Mouse (Mus musculus) layer of hippocampus, adult 8-10 months (tissue): ENCODE measurements around the gene Fgg. TPM values are rescaled to one million over a fixed set of nuclear protein-coding genes. Genes with fewer than 3 reads are reported as not detected.
A peak's percentile ranks its signal among the peaks of the same experiment; 100 is the strongest.

Experiments
- DNase-seq, 2 experiments: peaks; one replicate each; pipeline ENCODE4 v3.0.0; 2022; ENCODE audit warnings: low spot score in 2 of 2
- total RNA-seq, 4 experiments: library from RNA; stranded (reverse); gene quantifications; 2 replicates each; pipeline ENCODE4 v1.2.4; 2022

The Fgg gene
- total RNA-seq, 4 experiments from 2014 or later, result not detected

GRCm38 (mm10) chr3:83025475-83026301, 18.2 kb downstream of the Fgg start, which contains the start of gene Fga:
TSS of gene Fga (plus strand) at chr3:83026076.
- no peak for DNase-seq

GRCm38 (mm10) chr3:83027546-83028251, 20.2 kb downstream of the Fgg start:
- no peak for DNase-seq

- no peak for DNase-seq
These were observed 22.8 kb downstream of the Fgg start for GRCm38 (mm10) chr3:83030331-83030730.

DNA sequence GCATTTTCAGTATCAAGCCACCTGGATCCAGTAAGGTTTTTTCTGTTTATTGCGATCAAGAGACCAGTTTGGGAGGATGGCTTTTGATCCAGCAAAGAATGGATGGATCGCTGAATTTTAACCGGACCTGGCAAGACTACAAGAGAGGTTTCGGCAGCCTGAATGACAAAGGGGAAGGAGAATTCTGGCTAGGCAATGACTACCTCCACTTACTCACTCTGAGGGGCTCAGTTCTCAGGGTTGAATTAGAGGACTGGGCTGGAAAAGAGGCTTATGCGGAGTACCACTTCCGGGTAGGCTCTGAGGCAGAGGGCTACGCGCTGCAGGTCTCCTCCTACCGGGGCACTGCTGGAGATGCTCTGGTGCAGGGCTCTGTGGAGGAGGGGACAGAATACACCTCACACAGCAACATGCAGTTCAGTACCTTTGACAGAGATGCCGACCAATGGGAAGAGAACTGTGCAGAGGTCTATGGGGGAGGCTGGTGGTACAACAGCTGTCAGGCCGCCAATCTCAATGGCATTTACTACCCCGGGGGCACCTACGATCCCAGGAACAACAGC, 25.3 kb downstream of the Fgg start:
- no peak for DNase-seq

- DNase-seq, result no peak
These were observed 26.3 kb downstream of the Fgg start for GRCm38 (mm10) chr3:83033801-83034200.

GRCm38 (mm10) chr3:83038865-83039264, 31.3 kb downstream of the Fgg start:
- DNase-seq, result no peak

DNA sequence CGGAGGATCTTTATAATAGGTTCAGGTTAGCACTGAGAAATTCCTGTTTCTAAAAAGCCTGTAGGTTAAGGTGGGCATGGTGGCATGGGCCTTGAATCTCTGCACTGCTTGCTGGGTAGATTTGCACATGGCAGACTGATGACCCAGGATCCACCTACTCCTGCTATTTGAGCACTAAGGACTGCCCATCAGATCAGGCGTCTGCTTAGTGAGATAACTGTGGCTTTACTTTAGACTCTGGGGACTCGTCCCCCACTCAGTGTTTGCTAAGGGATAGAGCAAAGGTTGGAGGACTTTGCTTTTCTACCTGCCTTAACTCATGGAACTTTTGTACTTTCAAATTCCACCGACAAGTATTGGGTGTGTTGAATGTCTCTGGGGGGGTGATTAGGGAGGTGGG, 32.1 kb downstream of the Fgg start:
- no peak for DNase-seq

DNA sequence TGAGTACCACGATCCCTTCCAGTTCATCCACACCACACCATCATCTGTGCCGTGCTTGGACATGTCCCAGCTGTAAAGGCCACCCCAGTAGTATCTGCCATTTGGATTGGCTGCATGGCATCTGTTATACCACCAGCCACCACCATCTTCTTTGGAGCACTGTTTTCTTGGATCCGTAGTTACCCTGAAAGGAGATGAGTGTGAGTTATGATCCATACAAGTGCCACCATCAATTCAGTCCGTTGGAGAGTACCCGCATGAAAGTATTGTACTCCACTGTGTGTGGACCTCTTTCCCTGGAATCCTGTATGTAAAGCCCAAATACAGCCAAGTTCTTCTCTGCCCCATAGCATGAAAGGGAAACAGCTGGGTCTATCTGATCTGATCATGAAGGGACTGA, 34.9 kb downstream of the Fgg start:
- DNase-seq, result no peak

- DNase-seq, result no peak
These were observed 39.1 kb downstream of the Fgg start for GRCm38 (mm10) chr3:83046649-83047048.

DNA sequence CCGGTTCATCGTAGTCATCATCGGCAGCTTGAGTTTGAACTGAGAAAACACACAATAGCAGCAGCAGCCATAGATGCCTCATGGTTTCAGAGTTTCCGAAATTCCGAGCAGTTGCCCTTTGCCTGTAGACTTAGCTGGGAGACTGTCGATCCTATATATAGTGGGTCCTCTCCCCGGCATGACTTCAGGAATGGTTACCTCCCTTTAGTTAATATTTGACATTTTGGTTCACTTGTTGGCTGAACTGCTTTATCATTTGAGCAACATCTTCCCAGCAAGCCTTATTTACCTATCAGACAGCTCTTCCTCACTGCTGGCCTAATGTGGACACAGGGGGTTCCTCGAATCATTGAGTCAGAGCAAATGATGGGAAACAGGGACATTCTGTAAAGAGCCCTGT, 42.2 kb downstream of the Fgg start, which contains the start of gene Fgb:
Gene Fgb (minus strand): TSS at position 184 of the 400 bp plus-strand sequence.
- no peak for DNase-seq

DNA sequence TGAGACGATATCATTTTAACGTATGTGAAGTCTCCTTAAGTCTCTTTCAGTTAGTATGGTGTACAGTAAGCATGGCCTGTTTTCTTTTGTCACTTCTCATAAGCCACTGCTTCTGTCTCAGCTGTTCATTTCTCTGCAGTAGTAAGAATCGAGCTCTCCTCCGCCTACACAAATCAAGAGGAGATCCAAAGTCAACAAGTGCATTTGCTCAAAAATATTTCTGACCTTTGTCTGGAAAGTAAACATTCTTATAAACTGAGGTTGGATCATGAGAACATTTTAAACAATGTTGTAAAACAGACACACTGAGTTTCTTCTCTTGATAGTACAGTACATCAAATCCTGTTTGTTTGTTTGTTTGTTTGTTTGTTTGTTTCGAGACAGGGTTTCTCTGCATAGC, 43.1 kb downstream of the Fgg start:
- no peak for DNase-seq

- no peak for DNase-seq
These were observed 44.6 kb downstream of the Fgg start for GRCm38 (mm10) chr3:83052102-83052501.

- DNase-seq, result no peak
These were observed 45.6 kb downstream of the Fgg start for GRCm38 (mm10) chr3:83053126-83053525.

- peak in 1 of 2 experiments; percentile 31 for DNase-seq
These were observed 46.2 kb downstream of the Fgg start for GRCm38 (mm10) chr3:83053758-83054157.

- DNase-seq, result no peak
These were observed 47.2 kb downstream of the Fgg start for GRCm38 (mm10) chr3:83054759-83055158.

- DNase-seq, result peak; percentile 96 to 98
These were observed 47.9 kb downstream of the Fgg start, which contains the start of gene Plrg1 for GRCm38 (mm10) chr3:83055281-83056038. TSS of gene Plrg1 (plus strand) at chr3:83055522.

DNA sequence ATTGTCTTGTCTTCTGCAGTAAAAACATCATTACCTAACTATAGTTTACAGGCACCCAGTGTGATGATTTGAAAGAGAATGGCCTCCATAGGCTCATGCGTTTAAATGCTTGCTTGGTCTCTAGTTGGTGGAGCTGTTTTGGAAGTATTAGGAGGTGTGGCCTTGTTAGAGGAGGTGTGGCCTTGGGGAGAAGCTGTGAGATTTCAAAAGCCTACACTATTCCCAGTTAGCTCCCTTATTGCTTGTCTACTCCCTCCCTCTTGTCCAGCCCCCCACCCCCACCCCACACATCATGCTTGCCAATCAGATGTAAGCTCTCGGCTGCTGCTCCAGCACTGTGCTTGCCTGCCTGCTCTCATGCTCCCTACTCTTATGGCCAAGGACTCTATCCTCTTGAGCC, 49.5 kb downstream of the Fgg start:
- DNase-seq, result no peak
